Mouse (Mus musculus) spleen, adult 18-20 months (tissue): Measurements from ENCODE around the gene Klhl33.
"Not testable (repeated sequence)": the region's sequence is repeated elsewhere in the genome, so short reads cannot be mapped to it uniquely, and the experiment has no call there.

ENCODE experiments used
- DNase-seq, 2 experiments: peaks; one replicate each; pipeline ENCODE4 v3.0.0; 2022; ENCODE audit warnings: mixed read lengths in 2 of 2

The Klhl33 gene

DNA sequence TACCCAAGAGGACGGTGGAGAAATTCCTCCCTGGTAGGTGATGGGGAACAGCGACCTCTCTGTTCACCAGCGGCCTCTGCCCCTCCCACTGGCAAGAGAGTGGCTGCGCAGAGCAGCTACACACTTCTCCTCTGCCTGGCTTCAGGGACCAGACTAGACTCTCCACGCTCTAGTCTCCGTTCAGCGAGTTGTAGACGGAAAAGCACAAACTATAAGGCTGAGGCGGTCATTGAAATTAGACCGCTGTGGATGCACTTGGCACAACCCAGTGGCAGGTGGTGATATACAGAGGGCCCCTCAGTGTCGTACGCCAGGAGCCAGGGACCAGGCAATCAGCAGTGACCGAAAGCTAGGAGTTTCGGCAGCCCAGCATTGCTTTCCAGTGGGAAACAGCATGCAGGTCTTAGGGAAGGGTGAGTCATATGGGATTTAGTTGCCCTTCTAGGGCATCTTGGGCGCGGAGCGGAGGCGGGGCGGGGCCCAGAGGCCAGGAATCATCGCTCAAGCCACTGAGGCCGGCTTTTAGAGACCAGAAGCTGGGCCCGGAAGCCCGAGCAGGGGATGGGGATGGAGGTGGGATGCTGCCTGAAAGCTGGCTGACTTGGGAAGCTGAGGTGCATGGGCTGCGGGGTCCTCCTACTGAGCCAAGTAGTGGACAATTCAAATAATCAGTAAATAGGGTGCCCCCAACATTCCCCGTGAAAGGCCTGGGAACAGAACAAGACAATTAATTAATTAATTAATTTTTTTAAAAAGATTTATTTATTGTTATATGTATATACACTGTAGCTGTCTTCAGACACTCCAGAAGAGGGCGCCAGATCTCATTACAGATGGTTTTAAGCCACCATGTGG lies 6.9 kb upstream of the Klhl33 start:
- DNase-seq: no peak

GRCm38 (mm10) chr14:50897992-50898391 lies 685 bp upstream of the Klhl33 start:
- not testable (repeated sequence) for DNase-seq

DNA sequence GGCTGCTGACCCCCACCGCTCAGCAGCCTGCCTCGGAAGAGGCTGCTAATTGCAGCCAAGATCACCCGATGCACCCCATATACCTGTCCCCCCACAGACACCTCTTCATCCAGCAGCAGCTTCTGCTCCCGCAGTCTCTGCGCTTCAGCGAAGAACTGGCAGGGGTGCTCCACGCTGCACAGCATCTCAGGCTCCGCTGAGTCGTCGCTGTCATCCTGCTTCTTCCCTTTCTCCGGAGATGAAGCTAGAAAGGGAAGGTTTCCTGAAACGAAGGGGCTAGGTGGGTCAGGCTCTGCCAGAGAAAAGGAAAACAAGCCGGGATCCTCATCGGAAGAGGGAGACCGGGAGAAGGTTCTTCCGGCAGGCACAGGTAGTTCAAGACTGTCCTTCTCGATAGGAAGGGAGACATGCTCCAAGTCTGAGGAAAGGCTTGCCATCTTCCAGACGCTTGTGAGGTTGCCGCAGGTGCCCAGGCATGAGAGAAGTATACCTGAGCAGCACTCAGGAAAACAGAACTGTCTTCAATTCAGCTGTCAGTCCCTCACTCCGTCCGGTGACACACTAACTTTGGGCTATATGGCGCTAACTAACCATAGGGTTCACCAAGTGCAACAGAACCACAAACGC lies 447 bp downstream of the Klhl33 start:
- no peak for DNase-seq

DNA sequence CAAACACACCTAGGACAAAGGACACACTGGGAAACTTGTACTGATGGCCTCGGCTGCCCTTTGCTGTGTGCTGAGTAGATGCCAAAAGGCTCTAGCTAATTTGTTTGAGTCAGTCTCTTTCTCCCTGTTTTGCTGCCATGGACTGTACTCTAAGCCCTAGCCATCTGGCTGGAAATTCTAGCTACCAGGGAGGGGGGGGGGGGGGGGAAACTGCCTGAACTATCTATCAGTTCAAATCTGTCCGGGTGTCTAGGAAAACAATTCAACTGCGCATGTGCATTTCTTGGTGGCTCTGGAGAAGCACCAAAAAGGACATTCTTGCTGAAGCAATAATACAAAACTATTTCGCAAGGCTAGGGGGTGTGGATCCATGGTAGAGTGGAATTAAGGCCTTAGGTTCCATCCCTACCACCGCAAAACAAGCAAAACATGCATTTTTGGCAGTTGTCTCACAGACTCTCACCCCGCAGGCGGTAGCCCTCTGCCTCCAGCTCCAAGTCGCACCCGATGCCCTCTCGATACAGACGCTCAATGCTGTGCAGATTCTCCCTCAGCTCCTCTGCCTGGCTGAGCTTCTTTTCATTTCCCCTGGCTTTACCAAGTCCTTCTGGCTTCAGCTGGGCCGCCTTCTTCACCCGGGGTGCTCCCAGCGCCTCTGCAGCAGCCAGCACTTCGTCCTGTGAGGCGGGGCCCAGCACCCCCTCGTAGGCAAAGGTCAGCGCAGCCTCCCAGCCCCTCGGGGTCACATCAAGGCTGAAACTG lies 1.1 kb downstream of the Klhl33 start:
- DNase-seq: no peak

DNA sequence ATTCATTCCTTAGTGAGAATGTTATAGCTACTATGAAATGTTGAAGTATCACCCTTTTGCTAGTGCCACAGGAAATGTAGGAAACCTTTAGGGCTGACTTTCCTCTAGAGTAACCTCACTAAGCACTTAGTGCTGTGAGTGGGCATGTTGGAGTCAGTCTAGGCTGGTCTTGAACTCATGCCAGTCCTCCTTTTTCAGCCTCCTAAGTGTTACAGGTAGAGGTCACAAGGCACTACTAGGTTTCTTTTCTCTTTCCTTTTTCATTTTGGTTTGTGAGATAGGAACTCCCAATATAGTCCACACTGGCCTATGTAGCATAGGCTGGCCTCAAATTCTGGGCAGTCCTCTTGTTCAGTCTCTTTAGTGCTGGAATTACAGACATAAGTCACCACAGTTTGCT lies 1.9 kb downstream of the Klhl33 start:
- no peak for DNase-seq

DNA sequence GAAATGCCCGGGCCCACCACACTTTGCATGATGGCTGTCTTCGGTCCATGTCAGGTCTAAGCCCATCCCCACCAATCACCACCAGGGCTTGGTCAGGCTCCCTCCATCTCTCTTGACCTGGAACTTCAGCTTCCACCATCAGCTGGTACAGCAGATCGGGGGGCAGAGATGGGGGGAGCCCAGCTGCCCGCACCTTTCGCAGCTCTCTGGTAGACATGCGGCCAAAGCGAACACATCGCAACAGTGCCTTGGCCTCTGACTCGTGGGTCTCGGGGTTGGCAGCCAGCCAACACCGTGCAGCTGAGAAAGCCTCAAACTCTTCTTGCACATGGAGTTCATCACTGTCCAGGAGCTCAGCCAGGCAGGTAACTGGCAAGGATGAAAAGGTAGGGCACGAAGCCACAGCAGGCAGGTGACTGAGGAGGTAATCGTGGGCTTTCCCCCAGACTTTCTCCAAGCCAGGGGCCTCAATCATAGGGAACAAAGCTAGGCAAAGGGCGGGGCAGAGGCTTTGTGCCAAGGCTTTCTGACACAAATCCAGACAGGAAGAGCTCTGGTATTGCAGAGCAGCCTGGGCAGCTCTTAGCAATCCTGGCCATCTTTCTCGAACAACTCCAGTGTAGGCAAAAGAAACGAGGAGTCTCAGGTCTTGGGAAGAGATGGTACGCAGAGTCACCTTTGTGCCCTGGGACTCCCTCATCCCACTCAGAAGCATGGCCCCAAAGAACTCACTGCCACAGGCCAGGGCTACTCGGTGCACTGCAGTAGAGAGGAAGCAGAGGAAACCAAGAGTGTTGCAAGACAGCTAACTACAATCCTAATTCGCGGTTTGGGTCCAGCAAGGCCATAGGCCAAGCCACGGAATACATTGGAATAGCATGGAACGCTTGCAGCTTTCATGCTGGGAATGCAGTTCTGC lies 4.5 kb downstream of the Klhl33 start:
- DNase-seq: no peak

GRCm38 (mm10) chr14:50892091-50892490 lies 5.2 kb downstream of the Klhl33 start:
- DNase-seq: no peak

GRCm38 (mm10) chr14:50891621-50892020 lies 5.7 kb downstream of the Klhl33 start:
- DNase-seq: no peak

GRCm38 (mm10) chr14:50876236-50876950 lies 20.9 kb downstream of the Klhl33 start:
- no peak for DNase-seq

GRCm38 (mm10) chr14:50875591-50876230 lies 21.6 kb downstream of the Klhl33 start:
- DNase-seq: no peak

GRCm38 (mm10) chr14:50875175-50875574 lies 22.1 kb downstream of the Klhl33 start:
- no peak for DNase-seq

- DNase-seq: no peak
These were observed 26.0 kb downstream of the Klhl33 start for GRCm38 (mm10) chr14:50871284-50871683.

GRCm38 (mm10) chr14:50870805-50871143 lies 26.5 kb downstream of the Klhl33 start:
- DNase-seq: no peak

DNA sequence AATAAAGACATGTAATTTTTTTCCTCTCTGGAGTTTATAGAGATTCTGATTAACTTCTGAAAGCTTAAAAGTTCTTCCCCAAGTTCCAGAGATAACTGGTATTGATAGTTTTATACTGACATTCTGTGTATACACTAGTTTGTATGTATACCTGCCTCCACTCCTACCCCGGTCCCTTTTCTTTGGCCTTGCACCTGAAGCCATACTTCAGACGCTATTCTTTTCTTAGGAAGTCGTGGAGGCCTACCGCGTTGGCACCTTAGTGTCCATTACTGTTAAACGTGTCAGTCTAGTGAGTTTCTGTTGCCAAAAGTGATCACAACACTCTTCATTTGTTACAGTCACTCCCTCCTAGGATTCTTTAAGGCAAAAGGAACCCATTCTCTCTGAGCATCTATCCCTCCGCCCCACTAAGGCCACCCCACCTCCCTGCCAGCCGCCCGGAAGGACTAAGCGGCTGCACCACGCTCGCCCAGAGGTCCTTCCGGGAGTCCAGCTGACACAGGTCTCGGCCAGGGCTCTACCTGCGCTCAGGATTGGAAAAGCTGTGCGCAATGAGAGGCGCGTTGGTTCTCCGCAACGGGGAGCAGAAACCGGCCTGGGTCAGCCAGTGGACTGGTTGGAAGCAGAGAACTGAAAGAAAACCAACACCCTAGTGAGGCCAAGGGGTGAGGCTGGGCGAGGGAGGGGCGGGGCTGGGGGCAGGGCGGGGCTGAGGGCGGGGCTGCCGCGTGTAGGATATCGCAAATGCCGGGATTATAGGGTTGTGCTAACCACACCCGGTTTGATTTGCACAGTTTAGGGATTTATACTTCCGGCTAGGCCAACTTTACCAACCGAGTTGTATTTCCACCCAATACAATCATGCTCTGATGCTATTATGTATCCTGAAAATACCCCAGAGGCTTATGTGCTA lies 27.2 kb downstream of the Klhl33 start, which contains the start of gene Tep1:
TSS of gene Tep1 (minus strand) at position 672 of the 916 bp plus-strand sequence.
- peak; percentile 55 to 71 for DNase-seq

GRCm38 (mm10) chr14:50868656-50869055 lies 28.7 kb downstream of the Klhl33 start:
- DNase-seq: no peak

DNA sequence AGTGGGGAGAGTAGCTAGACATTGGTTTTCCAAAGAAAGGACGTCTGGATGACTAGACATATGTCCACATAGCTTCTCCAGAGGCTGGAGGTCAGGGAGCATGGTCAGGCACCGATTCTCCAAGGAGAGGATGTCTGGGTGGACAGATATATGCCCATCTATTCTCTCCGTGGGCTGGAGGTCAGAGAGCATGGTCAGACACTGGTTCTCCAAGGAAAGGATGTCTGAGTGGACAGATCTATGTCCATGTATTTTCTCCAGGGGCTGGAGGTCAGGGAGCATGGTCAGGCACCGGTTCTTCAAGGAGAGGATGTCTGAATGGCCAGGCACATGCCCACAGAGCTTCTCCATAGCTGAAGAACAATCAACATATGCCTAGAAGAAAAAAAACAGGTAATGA lies 29.1 kb downstream of the Klhl33 start:
- DNase-seq: no peak

- no peak for DNase-seq
These were observed 30.3 kb downstream of the Klhl33 start for GRCm38 (mm10) chr14:50866966-50867365.

DNA sequence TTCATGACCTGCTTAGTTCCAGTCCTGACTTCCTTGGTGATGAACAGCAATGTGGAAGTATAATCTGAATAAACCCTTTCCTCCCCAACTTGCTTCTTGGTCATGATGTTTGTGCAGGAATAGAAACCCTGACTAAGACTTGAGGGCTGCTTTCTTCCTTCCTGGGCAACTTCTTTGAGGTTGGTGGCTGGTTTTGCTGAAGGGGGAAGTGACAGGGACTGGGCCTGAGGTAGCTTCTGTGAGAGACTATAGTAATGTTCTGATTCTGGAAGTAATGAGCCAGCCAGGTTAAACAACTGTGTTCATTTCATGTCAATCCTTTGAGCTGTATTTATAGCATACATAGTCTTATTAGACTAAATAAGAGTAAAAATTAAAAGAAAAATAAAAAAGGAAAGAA lies 32.3 kb downstream of the Klhl33 start:
- not testable (repeated sequence) for DNase-seq

- DNase-seq: no peak
These were observed 34.7 kb downstream of the Klhl33 start for GRCm38 (mm10) chr14:50862641-50863040.

DNA sequence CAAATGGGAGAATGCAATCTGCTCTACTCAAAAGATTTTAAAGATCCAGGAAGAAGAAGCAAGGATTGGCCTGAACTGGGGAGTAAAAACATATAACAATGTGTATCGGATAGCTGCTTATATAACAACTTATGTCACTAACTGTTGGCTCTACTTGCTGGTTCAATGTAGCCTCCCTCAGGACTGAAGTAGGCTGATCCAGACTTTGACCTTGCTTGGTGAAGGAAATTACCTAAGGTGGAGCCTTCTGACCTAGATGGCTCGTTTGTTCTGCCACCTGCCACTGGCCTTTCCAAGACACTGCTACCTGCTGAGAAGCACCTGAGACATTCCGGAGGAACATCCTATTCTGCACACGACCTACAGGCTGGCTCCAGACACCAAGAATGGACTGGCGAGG lies 41.5 kb downstream of the Klhl33 start:
- DNase-seq: no peak
